Mouse (Mus musculus): Measurements from ENCODE around the gene Fbxl15.

Gene Fbxl15

GRCm38 (mm10) chr19:46330696-46331095 is 2.7 kb downstream of the Fbxl15 start:
- Histone ChIP-seq H3K4me3 (replicated peaks; ENCODE audit: low read length) (no peak overlapping the region), H3K27me3 (ENCODE audit: insufficient read depth, low read length) (peaks cover 28% of the 10 kb centered on the region), H3K9me3 (ENCODE audit: low read length) (no peaks in the 10 kb centered on the region), H3K4me1 (replicated peaks; ENCODE audit: low read depth, low read length) (peaks cover 60% of the 10 kb centered on the region), H3K36me3 (ENCODE audit: insufficient read depth, low read length) (peaks cover 33% of the 10 kb centered on the region)
- TF ChIP-seq NANOG (IDR thresholded peaks at IDR 0.05; ENCODE audit: borderline replicate concordance, low read length) (no peak), CTCF (conservative IDR thresholded peaks at IDR 0.05; ENCODE audit: low read length) (no peak), POU5F1 (IDR thresholded peaks at IDR 0.05; ENCODE audit: borderline replicate concordance, low read length) (no peak)

DNA sequence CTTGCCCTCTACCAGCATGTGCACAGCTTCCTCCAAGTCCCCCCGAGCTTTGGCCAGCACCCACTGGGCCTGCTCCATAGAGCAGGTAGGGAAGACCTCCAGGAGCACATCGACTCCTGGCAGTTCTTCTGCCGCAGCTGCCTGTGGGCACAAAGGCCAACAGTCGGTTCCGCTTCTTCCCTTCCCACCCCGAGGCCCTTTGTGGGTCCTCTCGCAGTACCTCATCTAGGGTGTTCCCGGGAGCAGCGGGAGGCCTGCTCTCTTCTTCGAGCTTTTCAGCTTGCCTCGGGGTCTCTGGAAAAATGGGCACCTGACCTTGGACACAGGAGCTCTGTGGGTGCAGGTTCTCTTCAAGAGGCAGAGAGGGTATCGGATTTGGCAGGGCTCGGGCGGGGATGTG is 3.3 kb downstream of the Fbxl15 start:
- Histone ChIP-seq H3K9me3 (ENCODE audit: low read length) (no peaks in the 10 kb centered on the region), H3K4me3 (replicated peaks; ENCODE audit: low read length) (no peak overlapping the region), H3K36me3 (ENCODE audit: insufficient read depth, low read length) (peaks cover 40% of the 10 kb centered on the region), H3K4me1 (replicated peaks; ENCODE audit: low read depth, low read length) (peaks cover 59% of the 10 kb centered on the region), H3K27me3 (ENCODE audit: insufficient read depth, low read length) (peaks cover 22% of the 10 kb centered on the region)
- no peak for TF ChIP-seq NANOG (IDR thresholded peaks at IDR 0.05; ENCODE audit: borderline replicate concordance, low read length)
- TF ChIP-seq POU5F1 (IDR thresholded peaks at IDR 0.05; ENCODE audit: borderline replicate concordance, low read length): no peak
- no peak for TF ChIP-seq CTCF (conservative IDR thresholded peaks at IDR 0.05; ENCODE audit: low read length)

GRCm38 (mm10) chr19:46331936-46332335 is 4.0 kb downstream of the Fbxl15 start:
- Histone ChIP-seq H3K27me3 (ENCODE audit: insufficient read depth, low read length) (peaks cover 17% of the 10 kb centered on the region), H3K4me1 (replicated peaks; ENCODE audit: low read depth, low read length) (peaks cover 59% of the 10 kb centered on the region), H3K36me3 (ENCODE audit: insufficient read depth, low read length) (peaks cover 44% of the 10 kb centered on the region), H3K9me3 (ENCODE audit: low read length) (no peaks in the 10 kb centered on the region), H3K4me3 (replicated peaks; ENCODE audit: low read length) (no peak overlapping the region)
- TF ChIP-seq CTCF (conservative IDR thresholded peaks at IDR 0.05; ENCODE audit: low read length): no peak
- no peak for TF ChIP-seq POU5F1 (IDR thresholded peaks at IDR 0.05; ENCODE audit: borderline replicate concordance, low read length)
- no peak for TF ChIP-seq NANOG (IDR thresholded peaks at IDR 0.05; ENCODE audit: borderline replicate concordance, low read length)

GRCm38 (mm10) chr19:46332721-46333339 is 4.8 kb downstream of the Fbxl15 start:
- Histone ChIP-seq H3K27me3 (ENCODE audit: insufficient read depth, low read length) (peaks cover 17% of the 10 kb centered on the region), H3K9me3 (ENCODE audit: low read length) (no peaks in the 10 kb centered on the region), H3K4me1 (replicated peaks; ENCODE audit: low read depth, low read length) (peaks cover 59% of the 10 kb centered on the region), H3K4me3 (replicated peaks; ENCODE audit: low read length) (no peak overlapping the region), H3K36me3 (ENCODE audit: insufficient read depth, low read length) (peaks cover 44% of the 10 kb centered on the region)
- TF ChIP-seq NANOG (IDR thresholded peaks at IDR 0.05; ENCODE audit: borderline replicate concordance, low read length) (no peak), CTCF (conservative IDR thresholded peaks at IDR 0.05; ENCODE audit: low read length) (no peak), POU5F1 (IDR thresholded peaks at IDR 0.05; ENCODE audit: borderline replicate concordance, low read length) (no peak)

GRCm38 (mm10) chr19:46333906-46334305 is 5.9 kb downstream of the Fbxl15 start:
- TF ChIP-seq CTCF (conservative IDR thresholded peaks at IDR 0.05; ENCODE audit: low read length): no peak
- TF ChIP-seq POU5F1 (IDR thresholded peaks at IDR 0.05; ENCODE audit: borderline replicate concordance, low read length): no peak
- no peak for TF ChIP-seq NANOG (IDR thresholded peaks at IDR 0.05; ENCODE audit: borderline replicate concordance, low read length)
- Histone ChIP-seq H3K4me3 (replicated peaks; ENCODE audit: low read length) (no peak overlapping the region), H3K36me3 (ENCODE audit: insufficient read depth, low read length) (peaks cover 44% of the 10 kb centered on the region), H3K4me1 (replicated peaks; ENCODE audit: low read depth, low read length) (peaks cover 62% of the 10 kb centered on the region), H3K27me3 (ENCODE audit: insufficient read depth, low read length) (peaks cover 15% of the 10 kb centered on the region), H3K9me3 (ENCODE audit: low read length) (no peaks in the 10 kb centered on the region)

- H3K4me3 ChIP-seq (replicated peaks; ENCODE audit: low read length): peak overlapping the region; percentile 89
- TF ChIP-seq NANOG (IDR thresholded peaks at IDR 0.05; ENCODE audit: borderline replicate concordance, low read length) (no peak), POU5F1 (IDR thresholded peaks at IDR 0.05; ENCODE audit: borderline replicate concordance, low read length) (no peak), CTCF (conservative IDR thresholded peaks at IDR 0.05; ENCODE audit: low read length) (no peak)
- peaks cover 46% of the 10 kb centered on the region for H3K4me1 ChIP-seq (replicated peaks; ENCODE audit: low read depth, low read length)
- H3K36me3 ChIP-seq (ENCODE audit: insufficient read depth, low read length): peaks cover 14% of the 10 kb centered on the region
- H3K27me3 ChIP-seq (ENCODE audit: insufficient read depth, low read length): peaks cover 13% of the 10 kb centered on the region
- H3K9me3 ChIP-seq (ENCODE audit: low read length): no peaks in the 10 kb centered on the region
Measured at GRCm38 (mm10) chr19:46337719-46338330, 9.8 kb downstream of the Fbxl15 start.

DNA sequence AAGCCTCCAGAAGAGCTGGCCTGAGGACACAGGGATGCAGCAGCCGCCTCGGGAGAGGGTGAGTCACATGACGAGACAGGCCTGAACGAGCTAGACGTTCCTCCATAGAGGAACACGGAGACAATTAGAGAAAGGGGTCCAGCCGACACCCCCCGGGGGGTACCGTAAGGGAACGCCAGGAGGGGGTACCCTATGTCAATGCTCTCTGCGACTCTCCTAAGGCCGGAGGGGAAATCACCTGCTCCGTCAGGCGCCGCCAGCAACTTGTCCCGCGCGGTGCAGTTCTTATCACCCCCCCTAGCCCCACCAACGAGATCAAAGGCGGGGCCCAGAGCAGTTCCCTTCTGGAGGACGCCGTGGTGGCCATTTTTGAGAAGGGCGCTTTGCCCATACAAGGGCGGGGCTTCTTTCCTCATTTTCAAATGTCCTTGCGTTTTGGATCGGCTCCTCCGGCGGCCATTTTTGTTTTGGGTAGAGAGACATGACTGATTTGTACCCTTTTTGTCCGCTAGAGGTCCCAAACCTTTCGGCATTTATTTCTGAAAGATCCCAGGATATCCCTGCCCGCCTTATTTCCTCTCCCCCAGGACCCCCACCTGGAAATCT is 10.4 kb downstream of the Fbxl15 start, which contains the start of gene Cuedc2:
Cuedc2 (minus strand) TSS at position 372 of the 606 bp plus-strand sequence.
- no peaks in the 10 kb centered on the region for H3K9me3 ChIP-seq (ENCODE audit: low read length)
- H3K4me3 ChIP-seq (replicated peaks; ENCODE audit: low read length): peak within 1 kb of the TSS; percentile 89
- H3K4me1 ChIP-seq (replicated peaks; ENCODE audit: low read depth, low read length): peaks cover 43% of the 10 kb centered on the region
- peaks cover 13% of the 10 kb centered on the region for H3K36me3 ChIP-seq (ENCODE audit: insufficient read depth, low read length)
- peaks cover 18% of the 10 kb centered on the region for H3K27me3 ChIP-seq (ENCODE audit: insufficient read depth, low read length)
- no peak for TF ChIP-seq NANOG (IDR thresholded peaks at IDR 0.05; ENCODE audit: borderline replicate concordance, low read length)
- peak; percentile 67 for TF ChIP-seq CTCF (conservative IDR thresholded peaks at IDR 0.05; ENCODE audit: low read length)

DNA sequence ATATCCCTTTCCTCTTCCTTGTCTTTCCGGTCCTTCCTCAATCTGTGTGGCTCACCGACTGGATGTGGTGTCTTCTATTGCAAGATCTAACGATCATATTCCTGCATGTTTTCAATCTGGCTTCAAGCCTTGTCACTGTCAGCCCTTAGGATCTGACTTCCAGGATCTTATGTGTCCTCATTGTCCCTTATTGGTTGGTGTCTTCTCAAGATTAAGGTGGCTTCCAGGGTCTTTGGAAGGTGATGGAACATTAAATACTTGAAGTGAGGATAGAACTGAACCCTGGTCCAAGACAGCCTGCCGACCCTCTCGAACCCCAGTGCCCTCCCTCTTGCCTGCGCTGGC is 10.9 kb downstream of the Fbxl15 start:
- peaks cover 23% of the 10 kb centered on the region for H3K27me3 ChIP-seq (ENCODE audit: insufficient read depth, low read length)
- H3K4me1 ChIP-seq (replicated peaks; ENCODE audit: low read depth, low read length): peaks cover 43% of the 10 kb centered on the region
- TF ChIP-seq POU5F1 (IDR thresholded peaks at IDR 0.05; ENCODE audit: borderline replicate concordance, low read length) (no peak), CTCF (conservative IDR thresholded peaks at IDR 0.05; ENCODE audit: low read length) (no peak), NANOG (IDR thresholded peaks at IDR 0.05; ENCODE audit: borderline replicate concordance, low read length) (no peak)
- H3K4me3 ChIP-seq (replicated peaks; ENCODE audit: low read length): peak overlapping the region; percentile 89
- no peaks in the 10 kb centered on the region for H3K9me3 ChIP-seq (ENCODE audit: low read length)
- H3K36me3 ChIP-seq (ENCODE audit: insufficient read depth, low read length): peaks cover 13% of the 10 kb centered on the region

All from E14TG2a.4 (cell line).